Mouse (Mus musculus): Measurements from ENCODE around the gene Pnp2. TPM values are rescaled to one million over a fixed set of nuclear protein-coding genes. Genes with fewer than 3 reads are reported as not detected.
A peak's percentile ranks its signal among the peaks of the same experiment; 100 is the strongest.

Pnp2 gene
- total RNA-seq, 1 experiment from 2014 or later, result 5.4 TPM

DNA sequence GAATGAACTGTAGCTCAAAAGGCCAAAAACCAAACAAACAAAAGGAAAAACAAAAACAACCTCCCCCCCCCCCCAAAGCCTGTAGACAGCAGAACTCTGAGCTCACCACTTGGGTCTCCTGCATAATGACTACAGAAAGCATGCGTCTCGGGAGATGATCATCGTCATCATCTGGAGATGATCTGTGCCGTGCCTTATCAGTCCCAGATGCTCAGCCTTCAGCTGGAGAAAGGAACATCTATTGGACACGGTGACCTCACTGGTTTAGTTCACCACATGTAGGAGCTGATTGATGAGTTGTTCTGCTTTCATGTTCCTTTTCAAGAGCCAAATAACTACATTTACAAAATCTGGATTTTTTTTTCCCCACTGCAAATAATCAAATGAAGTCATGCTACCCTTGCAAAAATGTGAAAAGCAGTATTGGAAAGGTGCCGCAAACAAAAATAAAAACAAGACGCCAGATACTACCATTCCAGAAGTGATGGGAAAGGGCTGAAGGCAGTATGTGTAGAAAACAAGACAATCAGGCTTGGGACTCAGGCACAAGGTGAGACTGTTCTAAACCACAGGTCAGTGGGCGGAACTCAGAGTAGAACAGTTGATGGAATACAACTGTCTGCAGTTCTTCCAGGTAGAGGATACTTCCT is 51.5 kb downstream of the Pnp2 start, which contains the start of gene Rnase10:
TSS of gene Rnase10 (plus strand) at position 600 of the 650 bp plus-strand sequence.
- ATAC-seq (replicated peaks; ENCODE audit: low read depth, poor library complexity, severe bottlenecking), result no peak

- peak; percentile 63 for ATAC-seq (replicated peaks; ENCODE audit: low read depth, poor library complexity, severe bottlenecking)
These were observed 52.3 kb downstream of the Pnp2 start for GRCm38 (mm10) chr14:51007914-51008713.

DNA sequence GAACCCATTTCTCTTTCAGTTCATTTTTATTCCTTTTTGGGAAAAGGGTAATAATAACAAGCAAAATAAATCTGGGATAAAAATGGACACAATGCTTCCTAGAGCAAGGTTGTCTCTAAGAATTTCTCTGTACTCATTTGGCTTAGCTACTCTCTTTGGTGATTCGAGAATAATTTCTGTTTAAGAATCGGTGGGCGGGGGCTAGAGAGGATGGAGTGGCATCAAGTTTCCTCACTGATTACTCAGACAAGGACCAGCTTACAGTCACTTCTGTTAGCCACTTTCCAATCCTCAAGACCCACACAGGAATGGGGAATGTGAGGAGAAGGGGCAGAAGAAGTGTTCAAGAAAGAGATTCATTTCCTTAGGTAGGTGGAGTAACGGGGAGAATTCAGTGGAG is 53.0 kb downstream of the Pnp2 start:
- ATAC-seq (replicated peaks; ENCODE audit: low read depth, poor library complexity, severe bottlenecking), result no peak

- ATAC-seq (replicated peaks; ENCODE audit: low read depth, poor library complexity, severe bottlenecking), result no peak
These were observed 53.8 kb downstream of the Pnp2 start for GRCm38 (mm10) chr14:51009572-51009971.

Other genes with a start within 250 kb of the Pnp2 start
- not detected in 2 replicates for gene Olfr748, start 248.6 kb upstream of the Pnp2 start, total RNA-seq (2017)
- gene Olfr749, start 210.9 kb upstream of the Pnp2 start, total RNA-seq (2017), result not detected in 2 replicates
- gene Ttc5, start 170.5 kb upstream of the Pnp2 start, total RNA-seq (2017), result 34.8 and 38.3 TPM in 2 replicates
- not detected in 2 replicates for gene Ccnb1ip1, start 148.3 kb upstream of the Pnp2 start, total RNA-seq (2017)
- gene Parp2, start 148.2 kb upstream of the Pnp2 start, total RNA-seq (2017), result 79.1 and 92.3 TPM in 2 replicates
- 12.7 and 19.3 TPM in 2 replicates for gene Tep1, start 85.4 kb upstream of the Pnp2 start, total RNA-seq (2017)
- 0.32 TPM in 1 of 2 replicates, not detected in the other for gene Klhl33, start 58.5 kb upstream of the Pnp2 start, total RNA-seq (2017)
- gene Osgep, start 31.1 kb upstream of the Pnp2 start, total RNA-seq (2017), result 110 and 124 TPM in 2 replicates
- gene Apex1, start 31.0 kb upstream of the Pnp2 start, total RNA-seq (2017), result 206 and 222 TPM in 2 replicates
- gene Pip4p1, start 25.1 kb upstream of the Pnp2 start, total RNA-seq (2017), result 15.6 and 17.3 TPM in 2 replicates
- 144 and 156 TPM in 2 replicates for gene Pnp, start 24.9 kb upstream of the Pnp2 start, total RNA-seq (2017)
- gene Gm49342, start 11.5 kb upstream of the Pnp2 start, total RNA-seq (2017), result 34.9 and 44.0 TPM in 2 replicates
- not detected in 2 replicates for gene Rnase10, start 51.8 kb downstream of the Pnp2 start, total RNA-seq (2017)
- gene Rnase9, start 85.9 kb downstream of the Pnp2 start, total RNA-seq (2017), result not detected in 2 replicates
- gene Rnase11, start 94.2 kb downstream of the Pnp2 start, total RNA-seq (2017), result not detected in 2 replicates
- not detected in 2 replicates for gene Rnase12, start 101.7 kb downstream of the Pnp2 start, total RNA-seq (2017)
- gene Olfr750, start 118.4 kb downstream of the Pnp2 start, total RNA-seq (2017), result not detected in 2 replicates
- gene Rnase4, start 135.1 kb downstream of the Pnp2 start, total RNA-seq (2017), result 0.82 and 2.5 TPM in 2 replicates
- 1.1 TPM in 1 of 2 replicates, not detected in the other for gene Ang, start 135.2 kb downstream of the Pnp2 start, total RNA-seq (2017)
- not detected in 2 replicates for gene Eddm3b, start 158.4 kb downstream of the Pnp2 start, total RNA-seq (2017)
- 49.7 and 62.1 TPM in 2 replicates for gene Rnase6, start 167.9 kb downstream of the Pnp2 start, total RNA-seq (2017)
- not detected in 2 replicates for gene Rnase1, start 190.8 kb downstream of the Pnp2 start, total RNA-seq (2017)
- gene Rnase2b, start 206.3 kb downstream of the Pnp2 start, total RNA-seq (2017), result not detected in 2 replicates
- not detected in 2 replicates for gene Ang2, start 243.2 kb downstream of the Pnp2 start, total RNA-seq (2017)
- gene Ear14, start 247.4 kb downstream of the Pnp2 start, total RNA-seq (2017), result not detected in 2 replicates